Mouse (Mus musculus): ENCODE measurements around the gene Ppp1r10. TPM values are rescaled to one million over a fixed set of nuclear protein-coding genes. Genes with fewer than 3 reads are reported as not detected.
A peak's percentile ranks its signal among the peaks of the same experiment; 100 is the strongest.

Ppp1r10 gene
- polyA plus RNA-seq (2012; fragmentation: generic; extraction: Trizol), result 33.1 TPM
- long read RNA-seq, experiment 1, full-length matches to known transcripts, result 3 of 27 reads
- long read RNA-seq, experiment 1, partial matches to known transcripts, result 13 of 27 reads
- long read RNA-seq, experiment 1, other reads (novel, unspliced or antisense), result 11 of 27 reads
- long read RNA-seq, experiment 2, full-length matches to known transcripts, result 30 of 208 reads
- long read RNA-seq, experiment 2, partial matches to known transcripts, result 30 of 208 reads
- long read RNA-seq, experiment 2, other reads (novel, unspliced or antisense), result 148 of 208 reads

DNA sequence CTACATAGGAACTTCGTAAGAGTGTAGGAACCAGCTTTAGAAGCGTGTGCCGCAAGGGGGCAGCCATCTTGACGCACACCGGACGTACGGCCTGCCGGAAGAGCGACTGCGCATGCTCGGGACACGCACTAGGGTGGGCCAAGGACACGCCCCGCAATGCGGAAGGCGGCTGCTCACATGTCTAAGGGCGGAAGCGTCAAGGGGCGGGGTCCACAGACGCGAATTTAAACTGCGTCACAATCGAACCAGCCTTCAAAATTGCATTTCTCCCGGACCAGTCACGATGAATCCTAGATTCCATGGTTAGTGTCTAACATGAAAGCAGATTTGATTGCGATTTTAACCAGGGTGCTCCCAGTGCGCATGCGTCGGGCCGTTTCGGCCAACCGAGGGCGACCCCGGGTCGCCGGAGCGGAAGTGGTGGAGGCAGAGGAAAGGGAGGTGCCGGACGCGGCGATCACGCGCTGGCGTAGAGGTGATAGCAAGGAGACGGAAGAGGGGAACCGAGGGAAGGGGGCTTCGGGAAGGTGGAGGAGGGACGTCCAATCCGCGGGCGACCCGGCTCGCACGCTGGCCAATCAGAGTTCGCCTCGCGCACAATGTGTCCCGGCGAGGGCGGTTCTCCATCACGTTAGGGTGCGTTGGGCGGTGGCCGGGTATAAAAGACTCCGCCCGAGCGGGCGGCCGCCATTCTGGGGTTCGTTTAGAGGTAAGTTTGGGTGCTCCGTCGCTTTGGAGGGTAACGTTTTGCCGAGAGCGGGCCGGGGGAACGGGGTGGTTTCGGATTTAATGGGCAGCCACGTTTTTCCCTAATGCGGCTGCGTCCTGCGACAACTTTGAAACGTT, at the start of gene Ppp1r10, which contains the start of gene Mrps18b:
Ppp1r10 (plus strand) TSS at position 138 of the 846 bp plus-strand sequence.
Mrps18b (minus strand) TSS at position 93 of the 846 bp plus-strand sequence.
- Histone ChIP-seq H3K79me3 (ENCODE audit: low read depth) (peaks cover 59% of the 10 kb centered on the region), H3ac (ENCODE audit: control insufficient read depth, insufficient read length, low read depth) (peak within 1 kb of the TSS; percentile 80), H3K36me3 (ENCODE audit: control insufficient read depth, insufficient read depth) (peaks cover 66% of the 10 kb centered on the region), H3K79me2 (ENCODE audit: control insufficient read depth, insufficient read depth) (peaks cover 91% of the 10 kb centered on the region), H3K4me3 (ENCODE audit: insufficient read depth, poor library complexity, severe bottlenecking) (peak within 1 kb of the TSS; percentile 88), H3K27me3 (ENCODE audit: control insufficient read depth, insufficient read depth, insufficient read length) (no peaks in the 10 kb centered on the region)
- peak; percentile 92 for TF ChIP-seq MAX (IDR thresholded peaks at IDR 0.05)
- TF ChIP-seq MYOG (IDR thresholded peaks at IDR 0.05; ENCODE audit: control insufficient read depth, extremely low read depth, insufficient read length), result no peak

DNA sequence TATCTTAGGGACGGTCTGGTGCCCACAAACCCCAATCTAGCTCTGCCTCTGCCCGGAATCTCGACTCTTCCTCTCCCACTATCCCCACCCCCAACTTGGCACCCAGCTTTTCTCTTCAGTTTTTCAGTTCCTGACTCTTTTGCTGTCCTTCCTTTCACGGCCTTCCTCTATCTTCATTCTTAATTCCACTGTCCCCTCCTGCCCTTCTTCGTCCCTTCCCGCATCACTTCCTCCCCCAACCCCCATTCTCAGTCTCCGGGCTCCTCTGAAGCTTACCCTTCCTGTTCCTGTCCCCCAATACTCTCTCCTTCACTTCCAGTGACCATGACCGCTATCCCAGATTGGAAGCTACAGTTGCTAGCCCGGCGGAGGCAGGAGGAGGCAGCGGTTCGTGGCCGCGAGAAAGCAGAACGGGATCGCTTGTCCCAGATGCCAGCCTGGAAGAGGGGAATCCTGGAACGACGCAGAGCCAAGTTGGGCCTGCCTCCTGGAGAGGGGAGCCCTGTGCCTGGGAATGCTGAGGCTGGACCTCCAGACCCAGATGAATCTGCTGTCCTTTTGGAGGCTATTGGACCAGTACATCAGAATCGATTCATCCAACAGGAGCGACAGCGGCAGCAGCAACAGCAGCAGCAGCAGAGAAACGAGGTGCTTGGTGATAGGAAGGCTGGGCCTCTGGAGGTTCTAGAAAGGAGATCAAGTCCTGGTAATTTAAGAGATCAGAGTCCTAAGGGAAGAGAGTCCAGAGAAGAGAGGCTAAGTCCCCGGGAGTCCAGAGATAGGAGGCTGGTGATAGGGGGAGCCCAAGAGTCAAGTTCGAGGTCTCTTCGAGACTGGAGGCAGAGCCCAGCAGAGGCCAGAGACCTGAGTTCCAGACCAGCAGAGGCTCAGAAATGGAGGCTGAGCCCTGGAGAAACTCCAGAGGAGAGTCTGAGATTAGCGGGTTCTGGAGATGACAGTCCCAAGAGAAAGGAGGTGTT, 49.0 kb upstream of the Ppp1r10 start:
- H3K27me3 ChIP-seq (ENCODE audit: control insufficient read depth, insufficient read depth, insufficient read length), result no peaks in the 10 kb centered on the region
- peak; percentile 8 for TF ChIP-seq CTCF (IDR thresholded peaks at IDR 0.05; ENCODE audit: control insufficient read depth, insufficient read depth, insufficient read length)
- TF ChIP-seq FOSL1 (IDR thresholded peaks at IDR 0.05; ENCODE audit: insufficient read depth, low read length, poor library complexity, severe bottlenecking), result no peak

DNA sequence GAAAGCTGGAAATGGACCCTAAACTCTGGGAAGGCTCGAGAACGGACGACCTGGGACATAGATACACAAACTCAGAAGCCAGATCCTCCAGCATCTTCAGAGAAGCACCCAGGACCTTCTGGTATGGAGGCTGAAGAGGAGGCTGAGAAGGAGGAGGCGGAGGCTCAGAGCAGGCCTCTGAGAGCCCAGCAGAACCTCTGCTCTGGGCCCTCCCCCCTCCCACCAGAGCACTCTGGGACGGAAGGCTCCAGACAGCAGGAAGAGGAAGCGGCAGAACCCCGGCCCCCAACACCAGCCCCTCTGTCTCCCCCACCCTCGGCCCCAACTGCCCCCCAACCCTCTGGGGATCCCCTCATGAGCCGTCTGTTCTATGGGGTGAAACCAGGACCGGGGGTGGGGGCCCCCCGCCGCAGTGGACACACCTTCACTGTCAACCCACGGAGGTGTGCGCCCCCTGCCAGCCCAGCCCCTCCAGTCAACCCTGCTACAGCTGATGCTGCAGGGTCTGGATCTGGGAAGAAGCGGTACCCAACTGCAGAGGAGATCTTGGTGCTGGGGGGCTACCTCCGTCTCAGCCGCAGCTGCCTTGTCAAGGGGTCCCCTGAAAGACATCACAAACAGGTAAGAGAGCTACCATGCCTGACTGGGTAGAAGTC, 47.9 kb upstream of the Ppp1r10 start:
- peaks cover 48% of the 10 kb centered on the region for H3K36me3 ChIP-seq (ENCODE audit: control insufficient read depth, insufficient read depth)

More for the DNA sequence above, 49.0 kb upstream of the Ppp1r10 start:
- Histone ChIP-seq H3K79me2 (ENCODE audit: control insufficient read depth, insufficient read depth) (peaks cover 85% of the 10 kb centered on the region), H3K4me3 (ENCODE audit: insufficient read depth, poor library complexity, severe bottlenecking) (peak overlapping the region; percentile 92), H3K36me3 (ENCODE audit: control insufficient read depth, insufficient read depth) (peaks cover 38% of the 10 kb centered on the region), H3K79me3 (ENCODE audit: low read depth) (peaks cover 54% of the 10 kb centered on the region), H3ac (ENCODE audit: control insufficient read depth, insufficient read length, low read depth) (peak overlapping the region; percentile 88)

DNA sequence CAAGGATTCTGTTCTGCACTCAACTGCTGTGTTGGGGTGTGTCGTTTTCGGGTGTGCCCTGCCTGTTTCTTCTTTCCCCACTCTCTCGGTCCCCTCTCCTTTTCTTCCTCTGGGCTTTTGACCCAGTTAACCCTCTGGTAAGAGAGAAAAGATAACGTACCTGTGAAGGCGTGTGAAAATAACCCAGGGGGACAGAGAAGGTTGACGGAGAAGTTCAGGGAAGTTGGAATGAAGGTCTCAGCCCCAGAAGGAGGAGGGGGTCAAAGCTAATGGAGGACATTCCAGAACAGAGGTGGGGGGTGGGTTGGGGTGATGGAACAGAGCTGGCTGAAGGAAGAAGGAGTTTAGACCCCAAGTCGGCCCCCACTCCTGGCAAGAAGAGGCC, 47.3 kb upstream of the Ppp1r10 start:
- peak overlapping the region; percentile 61 for H3ac ChIP-seq (ENCODE audit: control insufficient read depth, insufficient read length, low read depth)
- H3K36me3 ChIP-seq (ENCODE audit: control insufficient read depth, insufficient read depth), result peaks cover 55% of the 10 kb centered on the region
- peak overlapping the region; percentile 92 for H3K4me3 ChIP-seq (ENCODE audit: insufficient read depth, poor library complexity, severe bottlenecking)
- H3K79me3 ChIP-seq (ENCODE audit: low read depth), result peaks cover 67% of the 10 kb centered on the region
- TF ChIP-seq MYOG (IDR thresholded peaks at IDR 0.05; ENCODE audit: control insufficient read depth, extremely low read depth, insufficient read length) (no peak), FOSL1 (IDR thresholded peaks at IDR 0.05; ENCODE audit: insufficient read depth, low read length, poor library complexity, severe bottlenecking) (no peak), CEBPB (IDR thresholded peaks at IDR 0.05; ENCODE audit: low read depth) (no peak), MYOD1 (IDR thresholded peaks at IDR 0.05; ENCODE audit: control insufficient read depth, insufficient read length, low read depth) (no peak), MAX (IDR thresholded peaks at IDR 0.05) (no peak), USF1 (IDR thresholded peaks at IDR 0.05; ENCODE audit: low read depth) (no peak), CTCF (IDR thresholded peaks at IDR 0.05; ENCODE audit: control insufficient read depth, insufficient read depth, insufficient read length) (no peak)
- H3K79me2 ChIP-seq (ENCODE audit: control insufficient read depth, insufficient read depth), result peaks cover 93% of the 10 kb centered on the region
- no peaks in the 10 kb centered on the region for H3K27me3 ChIP-seq (ENCODE audit: control insufficient read depth, insufficient read depth, insufficient read length)

More for the DNA sequence above, 47.9 kb upstream of the Ppp1r10 start:
- Histone ChIP-seq H3K27me3 (ENCODE audit: control insufficient read depth, insufficient read depth, insufficient read length) (no peaks in the 10 kb centered on the region), H3ac (ENCODE audit: control insufficient read depth, insufficient read length, low read depth) (peak overlapping the region; percentile 61), H3K79me2 (ENCODE audit: control insufficient read depth, insufficient read depth) (peaks cover 93% of the 10 kb centered on the region), H3K4me3 (ENCODE audit: insufficient read depth, poor library complexity, severe bottlenecking) (peak overlapping the region; percentile 92), H3K79me3 (ENCODE audit: low read depth) (peaks cover 62% of the 10 kb centered on the region)
- TF ChIP-seq MAX (IDR thresholded peaks at IDR 0.05), result no peak
- peak; percentile 1 for TF ChIP-seq CTCF (IDR thresholded peaks at IDR 0.05; ENCODE audit: control insufficient read depth, insufficient read depth, insufficient read length)

DNA sequence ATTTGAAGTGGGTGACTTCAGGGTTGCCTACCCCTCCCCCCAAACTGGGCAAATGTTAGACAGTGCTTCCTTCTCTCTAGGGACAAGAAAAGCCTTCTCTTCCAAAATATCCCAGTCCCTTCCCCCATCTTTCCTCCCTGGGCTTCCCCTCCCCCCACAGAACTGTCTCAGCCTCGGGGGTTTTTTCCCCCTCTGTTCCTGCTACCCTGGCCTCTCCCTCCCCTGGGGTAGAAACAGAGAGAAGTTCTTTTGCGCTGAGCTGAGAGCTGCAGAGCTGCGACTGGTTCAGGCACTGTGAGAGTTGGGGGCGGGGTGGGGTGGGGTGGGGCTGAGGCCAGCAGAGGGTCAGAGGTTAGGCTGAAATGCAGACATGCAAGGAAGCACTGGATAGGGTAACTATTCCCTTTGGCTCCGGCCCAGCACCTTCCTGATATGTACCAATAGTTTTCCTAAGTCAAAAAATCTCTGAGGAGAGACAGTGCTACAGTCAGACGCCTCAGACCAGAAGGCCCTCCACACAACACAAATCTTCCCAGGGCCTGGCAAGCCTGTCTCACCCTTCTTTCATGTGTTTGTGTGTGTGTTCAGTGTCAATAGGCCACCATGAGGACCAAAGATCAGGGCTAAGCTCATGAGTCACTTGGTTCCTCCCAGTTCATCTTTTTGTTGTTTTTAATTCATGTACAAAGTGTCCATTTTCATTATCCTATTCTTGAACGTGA, 46.7 kb upstream of the Ppp1r10 start:
- Histone ChIP-seq H3K79me3 (ENCODE audit: low read depth) (peaks cover 73% of the 10 kb centered on the region), H3K4me3 (ENCODE audit: insufficient read depth, poor library complexity, severe bottlenecking) (peak overlapping the region; percentile 92), H3ac (ENCODE audit: control insufficient read depth, insufficient read length, low read depth) (peak overlapping the region; percentile 73), H3K79me2 (ENCODE audit: control insufficient read depth, insufficient read depth) (peaks cover 93% of the 10 kb centered on the region), H3K27me3 (ENCODE audit: control insufficient read depth, insufficient read depth, insufficient read length) (no peaks in the 10 kb centered on the region), H3K36me3 (ENCODE audit: control insufficient read depth, insufficient read depth) (peaks cover 60% of the 10 kb centered on the region)
- no peak for TF ChIP-seq MAX (IDR thresholded peaks at IDR 0.05)
- TF ChIP-seq CTCF (IDR thresholded peaks at IDR 0.05; ENCODE audit: control insufficient read depth, insufficient read depth, insufficient read length), result no peak
- TF ChIP-seq USF1 (IDR thresholded peaks at IDR 0.05; ENCODE audit: low read depth), result no peak
- TF ChIP-seq FOSL1 (IDR thresholded peaks at IDR 0.05; ENCODE audit: insufficient read depth, low read length, poor library complexity, severe bottlenecking), result no peak
- no peak for TF ChIP-seq MYOG (IDR thresholded peaks at IDR 0.05; ENCODE audit: control insufficient read depth, extremely low read depth, insufficient read length)
- no peak for TF ChIP-seq MYOD1 (IDR thresholded peaks at IDR 0.05; ENCODE audit: control insufficient read depth, insufficient read length, low read depth)
- TF ChIP-seq CEBPB (IDR thresholded peaks at IDR 0.05; ENCODE audit: low read depth), result no peak
